Mouse (Mus musculus) limb, embryonic 13.5 days (tissue): ENCODE measurements around the gene Zfp607b. TPM values are rescaled to one million over a fixed set of nuclear protein-coding genes. Genes with fewer than 3 reads are reported as not detected.

Experiments used
- ATAC-seq: fragments of 200-750 bp; cut with Nextera tagmentation; 2 replicates; pipeline ENCODE4 v1.8.0; 2017; ENCODE audit warnings: low read depth, moderate number of reproducible peaks, moderate TSS enrichment; ENCODE audit not compliant: low FRiP score
- H3K27ac ChIP-seq: fragments of 300-500 bp; sonication (generic); 2 replicates; pipeline ENCODE4 v1.5.1; 2015; ENCODE audit warnings: inconsistent platforms, mild to moderate bottlenecking, moderate library complexity
- H3K27me3 ChIP-seq: fragments of 300-500 bp; sonication (generic); 2 replicates; pipeline ENCODE4 v1.6.1; 2015; ENCODE audit warnings: mild to moderate bottlenecking, inconsistent platforms
- H3K36me3 ChIP-seq: fragments of 300-500 bp; sonication (generic); 2 replicates; pipeline ENCODE4 v1.6.1; 2015; ENCODE audit warnings: inconsistent platforms, mild to moderate bottlenecking, moderate library complexity
- H3K4me1 ChIP-seq: fragments of 300-500 bp; sonication (generic); 2 replicates; pipeline ENCODE4 v1.6.1; 2015; ENCODE audit warnings: inconsistent platforms
- H3K4me2 ChIP-seq: fragments of 300-500 bp; sonication (generic); replicated peaks from 2 replicates; pipeline ENCODE4 v1.6.1; 2015; ENCODE audit warnings: inconsistent platforms, mild to moderate bottlenecking, moderate library complexity
- H3K4me3 ChIP-seq: fragments of 300-500 bp; sonication (generic); 2 replicates; pipeline ENCODE4 v1.5.1; 2015; ENCODE audit warnings: moderate library complexity, mild to moderate bottlenecking, inconsistent platforms
- H3K9ac ChIP-seq: fragments of 300-500 bp; sonication (generic); 2 replicates; pipeline ENCODE4 v1.6.1; 2015; ENCODE audit warnings: mild to moderate bottlenecking, inconsistent platforms
- H3K9me3 ChIP-seq: fragments of 300-500 bp; sonication (generic); 2 replicates; pipeline ENCODE4 v1.6.1; 2016; ENCODE audit warnings: inconsistent platforms
- WGBS: fragments of 180-500 bp; shearing (Covaris S2); methylation state at CpG from one replicate; pipeline ENCODE4 v1.1.7; 2015; 5-methylcytosine and 5-hydroxymethylcytosine counted together
- polyA plus RNA-seq: library from polyadenylated mRNA; unstranded; fragments of >200 nt; fragmentation: Nextera tagmentation; extraction: Ambion mirVana; gene quantifications from 2 replicates; pipeline ENCODE4 v1.2.1, GENCODE M21; 2015

Zfp607b gene
- 4.9 and 6.3 TPM in 2 replicates for polyA plus RNA-seq

DNA sequence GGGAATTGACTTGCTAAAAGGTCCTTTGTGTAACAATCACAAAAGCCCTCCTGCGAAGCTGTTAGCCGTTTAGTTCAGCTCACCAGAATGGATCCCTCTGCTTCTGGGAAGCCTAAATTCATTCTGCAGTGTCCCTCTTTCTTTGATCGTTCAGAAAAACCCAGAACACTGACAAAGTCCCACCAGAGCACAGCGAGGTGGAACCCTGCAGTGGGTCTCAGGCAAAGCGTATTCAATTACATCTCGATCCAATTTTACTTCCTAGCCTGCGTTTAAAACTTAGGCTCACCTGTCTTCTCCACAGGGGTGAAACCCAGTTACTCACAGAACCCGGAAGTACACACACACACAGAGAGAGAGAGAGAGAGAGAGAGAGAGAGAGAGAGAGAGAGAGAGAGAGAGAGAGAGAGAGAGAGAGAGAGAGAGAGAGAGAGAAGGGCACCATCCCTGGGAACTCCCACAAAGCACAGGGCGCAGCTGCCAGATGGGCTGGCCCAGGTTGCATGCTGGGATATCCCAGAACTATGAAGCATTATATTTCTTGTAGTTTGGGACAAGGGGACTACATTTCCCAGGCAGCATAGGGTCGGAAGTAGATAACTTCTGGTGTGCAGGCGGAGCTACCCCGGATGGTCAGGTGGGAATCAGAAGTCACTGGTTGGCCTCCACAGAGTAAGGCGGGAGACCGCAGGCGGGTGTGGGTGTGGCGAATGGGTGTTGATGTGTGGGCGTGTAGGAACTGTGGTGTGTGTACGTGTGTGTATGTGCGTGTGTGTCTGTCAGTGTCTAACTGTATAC, at the start of gene Zfp607b:
Zfp607b (plus strand) TSS at position 526 of the 798 bp plus-strand sequence.
- Histone ChIP-seq H3K4me2 (peak within 1 kb of the TSS; percentile 76), H3K4me1 (peaks cover 15% of the 10 kb centered on the region), H3K27ac (peak within 1 kb of the TSS; percentile 70; the same call in 1 of the 2 replicates), H3K9me3 (no peaks in the 10 kb centered on the region), H3K27me3 (no peaks in the 10 kb centered on the region), H3K36me3 (no peaks in the 10 kb centered on the region), H3K4me3 (peak within 1 kb of the TSS; percentile 55), H3K9ac (peak within 1 kb of the TSS; percentile 72)
- ATAC-seq = peak; percentile 100
- 1% methylated on average over 19 of the region's 19 CpGs for WGBS

DNA sequence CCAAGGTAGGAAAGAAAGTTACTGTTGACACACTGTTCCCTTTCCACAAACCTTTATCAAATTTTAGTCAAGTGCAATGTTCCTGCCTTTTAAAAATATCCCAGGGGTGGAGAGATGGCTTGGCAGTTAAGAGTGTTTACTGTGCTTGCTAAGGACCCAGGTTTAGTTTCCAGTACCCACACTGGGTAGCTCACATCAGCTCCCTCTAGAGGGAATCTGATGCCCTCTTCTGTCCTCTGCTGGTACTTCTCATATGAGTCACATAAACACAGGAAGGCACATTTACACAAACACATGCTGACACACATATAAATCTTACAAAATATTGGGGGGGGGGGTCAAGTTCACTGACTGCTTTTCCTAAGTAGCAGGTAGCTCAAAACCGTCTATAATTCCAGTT, 44.7 kb upstream of the Zfp607b start:
- H3K36me3 ChIP-seq = peaks cover 6% of the 10 kb centered on the region; the same call in 1 of the 2 replicates
- H3K4me1 ChIP-seq = no peaks in the 10 kb centered on the region
- no peaks in the 10 kb centered on the region for H3K9me3 ChIP-seq
- no peak overlapping the region for H3K4me2 ChIP-seq
- no peak for ATAC-seq
- H3K9ac ChIP-seq = no peak overlapping the region
- no peaks in the 10 kb centered on the region for H3K27me3 ChIP-seq
- 41% methylated on average over 1 of the region's 1 CpGs for WGBS
- no peak overlapping the region for H3K4me3 ChIP-seq
- H3K27ac ChIP-seq = no peak overlapping the region

DNA sequence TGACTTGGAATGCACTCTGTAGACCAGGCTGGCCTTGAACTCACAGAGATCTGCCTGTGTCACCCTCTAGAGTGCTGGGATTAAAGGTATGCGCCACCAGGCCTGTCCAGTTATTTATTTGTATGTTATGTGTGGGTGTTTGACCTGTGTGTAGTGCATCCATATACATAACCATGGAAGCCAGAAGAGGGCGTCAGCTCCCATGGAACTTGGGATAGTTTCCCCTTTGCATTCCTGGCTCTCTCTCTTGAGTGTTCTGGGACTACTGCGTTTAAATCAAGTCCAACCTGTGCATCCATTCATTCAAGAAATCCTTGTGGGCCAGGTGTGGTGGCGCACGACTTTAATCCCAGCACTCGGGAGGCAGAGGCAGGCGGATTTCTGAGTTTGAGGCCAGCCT, 42.6 kb upstream of the Zfp607b start:
- ATAC-seq = no peak
- Histone ChIP-seq H3K27ac (no peak overlapping the region), H3K27me3 (peaks cover 3% of the 10 kb centered on the region; the same call in 1 of the 2 replicates), H3K4me1 (no peaks in the 10 kb centered on the region), H3K4me3 (no peak overlapping the region), H3K9me3 (no peaks in the 10 kb centered on the region), H3K4me2 (no peak overlapping the region), H3K9ac (no peak overlapping the region), H3K36me3 (no peaks in the 10 kb centered on the region)
- WGBS = 81% methylated on average over 7 of the region's 7 CpGs

DNA sequence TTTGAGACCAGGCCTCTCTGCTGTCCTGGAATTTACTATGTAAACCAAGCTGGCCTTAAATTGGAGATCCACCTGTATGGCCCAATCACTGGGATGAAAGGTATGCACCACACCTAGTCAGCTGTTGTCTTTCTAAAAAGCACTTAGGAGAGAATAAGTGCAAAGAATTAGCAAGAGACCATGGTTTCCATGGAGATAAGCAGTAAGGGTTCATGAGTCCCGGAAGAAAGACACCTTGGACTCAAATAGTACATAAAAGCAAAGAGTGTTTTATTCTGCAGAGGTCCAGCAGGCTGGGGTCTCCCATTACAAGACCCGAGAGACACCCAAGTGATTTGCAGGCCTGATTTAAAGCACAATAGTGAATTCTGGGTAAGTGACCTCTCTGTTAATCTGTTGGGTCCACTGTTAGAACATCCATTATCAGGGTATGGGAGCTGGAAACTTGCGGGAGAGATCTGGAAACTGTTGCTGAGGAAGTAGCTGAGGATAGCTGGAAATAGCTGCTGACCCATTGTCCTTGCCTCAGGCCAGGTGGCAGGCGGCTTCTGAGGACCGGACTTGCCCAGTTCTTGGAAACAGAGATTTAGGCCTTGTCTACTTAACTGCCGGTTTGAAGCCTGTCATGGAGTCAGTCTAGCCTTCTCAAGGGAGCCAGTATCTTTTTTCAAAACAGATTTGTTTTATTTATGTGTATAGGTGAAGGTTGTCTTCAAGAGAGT, 41.7 kb upstream of the Zfp607b start:
- Histone ChIP-seq H3K9me3 (no peaks in the 10 kb centered on the region), H3K4me3 (no peak overlapping the region), H3K4me1 (no peaks in the 10 kb centered on the region), H3K9ac (no peak overlapping the region), H3K36me3 (no peaks in the 10 kb centered on the region), H3K27me3 (peaks cover 13% of the 10 kb centered on the region), H3K4me2 (no peak overlapping the region), H3K27ac (no peak overlapping the region)
- ATAC-seq = no peak
- WGBS = 78% methylated on average over 6 of the region's 6 CpGs

DNA sequence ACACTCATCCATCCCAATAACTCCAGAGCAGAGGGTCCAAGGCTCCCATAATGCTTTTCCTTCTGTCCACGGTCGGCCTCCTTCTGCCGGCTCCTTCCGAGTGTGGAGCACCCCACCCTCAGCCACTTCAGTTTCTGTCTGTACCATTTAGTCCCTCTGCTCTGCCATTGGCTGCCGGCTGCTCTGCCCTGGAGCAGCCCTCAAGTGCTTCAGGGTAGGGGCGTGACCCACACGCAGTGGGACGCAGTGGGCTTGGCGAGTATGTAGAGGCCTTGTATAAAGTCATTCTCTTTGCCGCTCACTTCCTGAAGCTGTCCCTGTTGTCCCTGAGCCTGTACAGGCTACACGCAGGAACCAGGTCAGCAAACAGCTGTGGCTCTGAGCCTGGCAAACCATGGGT, 39.4 kb upstream of the Zfp607b start:
- H3K27ac ChIP-seq = no peak overlapping the region
- peaks cover 8% of the 10 kb centered on the region for H3K4me1 ChIP-seq
- no peak overlapping the region for H3K9ac ChIP-seq
- no peak overlapping the region for H3K4me3 ChIP-seq
- no peaks in the 10 kb centered on the region for H3K36me3 ChIP-seq
- peaks cover 35% of the 10 kb centered on the region for H3K27me3 ChIP-seq
- H3K9me3 ChIP-seq = no peaks in the 10 kb centered on the region
- no peak for ATAC-seq
- WGBS = 88% methylated on average over 11 of the region's 11 CpGs
- H3K4me2 ChIP-seq = no peak overlapping the region

DNA sequence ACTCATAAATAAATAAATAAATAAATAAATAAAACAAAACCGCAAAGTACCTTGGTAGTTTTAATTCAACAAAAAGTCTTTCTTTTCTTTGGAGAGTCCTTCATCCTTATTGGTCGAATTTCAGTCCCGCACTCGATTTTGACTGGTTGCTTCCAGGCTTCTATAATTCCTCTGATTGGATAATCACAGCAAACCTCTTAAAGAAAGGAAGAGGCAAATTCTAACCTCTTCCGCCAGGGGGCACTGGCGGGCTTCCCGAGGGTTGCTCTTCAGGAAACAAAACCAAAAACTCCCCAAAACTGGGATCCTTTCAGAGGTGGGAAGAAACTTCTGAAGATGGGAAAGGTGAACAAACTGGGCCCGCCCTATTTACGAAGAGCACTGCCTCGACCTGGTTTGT, 38.2 kb upstream of the Zfp607b start:
- peaks cover 48% of the 10 kb centered on the region for H3K27me3 ChIP-seq
- ATAC-seq = no peak
- H3K9ac ChIP-seq = no peak overlapping the region
- no peak overlapping the region for H3K4me3 ChIP-seq
- no peaks in the 10 kb centered on the region for H3K9me3 ChIP-seq
- H3K4me2 ChIP-seq = no peak overlapping the region
- no peak overlapping the region for H3K27ac ChIP-seq
- WGBS = 6% methylated on average over 10 of the region's 10 CpGs
- H3K36me3 ChIP-seq = no peaks in the 10 kb centered on the region
- peaks cover 8% of the 10 kb centered on the region for H3K4me1 ChIP-seq

DNA sequence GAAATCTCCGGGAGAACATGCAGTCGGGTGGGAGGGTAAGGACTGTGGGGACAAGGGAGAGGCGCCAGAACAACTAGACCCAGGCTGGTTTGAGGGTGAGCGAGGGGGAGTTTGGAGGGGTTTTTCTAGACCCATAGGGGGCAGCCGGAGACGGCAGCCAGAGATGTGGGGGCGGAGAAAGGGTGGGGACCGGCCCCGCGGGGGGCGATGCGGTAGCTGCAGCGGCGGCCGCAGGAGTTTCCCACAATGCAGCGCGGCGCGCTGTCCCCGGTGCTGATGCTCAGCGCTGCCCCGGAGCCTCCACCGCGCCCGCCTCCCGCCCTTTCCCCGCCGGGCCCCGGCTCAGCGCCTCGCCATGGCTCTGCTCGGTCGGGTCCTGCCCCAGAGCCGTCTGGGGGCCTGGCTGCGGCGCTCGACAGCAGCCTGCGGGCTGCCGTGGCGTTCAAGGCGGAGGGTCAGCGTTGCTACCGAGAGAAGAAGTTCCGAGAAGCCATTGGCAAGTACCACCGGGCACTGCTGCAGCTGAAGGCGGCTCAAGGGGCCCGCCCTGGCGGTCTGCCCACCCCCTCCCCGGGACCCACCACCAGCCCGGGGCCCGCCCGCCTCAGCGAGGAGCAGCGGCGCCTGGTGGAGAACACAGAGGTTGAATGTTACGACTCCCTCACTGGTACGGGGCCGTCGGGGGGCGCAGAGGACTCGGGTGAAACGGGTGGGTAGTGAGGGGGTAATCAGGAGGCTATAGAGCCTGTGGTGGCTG, 35.3 kb upstream of the Zfp607b start, which contains the start of gene Ttc9b:
Ttc9b (plus strand) TSS at position 235 of the 757 bp plus-strand sequence.
- ATAC-seq = peak; percentile 70; the same call in 1 of the 2 replicates
- Histone ChIP-seq H3K27me3 (peaks cover 77% of the 10 kb centered on the region), H3K9ac (no peak within 1 kb of the TSS), H3K27ac (no peak within 1 kb of the TSS), H3K4me1 (peaks cover 8% of the 10 kb centered on the region), H3K4me3 (peak within 1 kb of the TSS; percentile 35), H3K36me3 (peaks cover 25% of the 10 kb centered on the region), H3K4me2 (peak within 1 kb of the TSS; percentile 63), H3K9me3 (no peaks in the 10 kb centered on the region)
- 4% methylated on average over 51 of the region's 62 CpGs for WGBS

DNA sequence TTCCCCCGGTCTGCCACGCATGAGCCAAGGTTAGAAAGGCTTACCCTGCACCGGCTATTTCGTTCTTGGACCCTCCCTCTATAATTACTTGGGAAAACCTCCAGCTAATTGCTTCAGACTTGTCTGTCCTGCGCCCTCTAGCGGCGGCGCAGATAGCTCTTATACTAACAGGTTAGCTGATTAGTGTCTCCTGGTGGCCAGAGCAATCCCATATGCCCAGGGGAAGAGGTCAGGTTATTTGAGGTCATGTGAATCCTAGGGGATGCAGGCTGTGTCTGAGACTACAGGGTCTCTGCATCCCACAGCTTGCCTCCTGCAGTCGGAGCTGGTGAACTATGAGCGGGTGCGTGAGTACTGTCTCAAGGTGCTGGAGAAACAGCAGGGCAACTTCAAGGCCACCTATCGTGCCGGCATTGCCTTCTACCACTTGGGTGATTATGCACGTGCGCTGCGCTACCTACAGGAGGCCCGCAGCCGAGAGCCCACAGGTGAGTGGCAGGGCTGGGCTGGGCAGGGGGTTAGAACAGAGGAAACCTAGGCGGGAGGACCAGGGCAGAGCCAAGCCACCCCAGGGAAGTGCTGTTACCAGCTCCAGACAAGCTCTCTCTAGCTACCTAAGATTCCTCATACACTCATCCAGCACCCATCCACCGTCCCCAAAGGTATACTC, 34.4 kb upstream of the Zfp607b start:
- H3K27ac ChIP-seq = no peak overlapping the region
- H3K4me3 ChIP-seq = 0 out of 2 replicates have a peak overlapping the region, but pooled peaks have one; percentile 35
- no peak overlapping the region for H3K4me2 ChIP-seq
- 64% methylated on average over 20 of the region's 20 CpGs for WGBS
- H3K36me3 ChIP-seq = peaks cover 34% of the 10 kb centered on the region
- peaks cover 8% of the 10 kb centered on the region for H3K4me1 ChIP-seq
- H3K9me3 ChIP-seq = no peaks in the 10 kb centered on the region
- no peak overlapping the region for H3K9ac ChIP-seq
- no peak for ATAC-seq
- H3K27me3 ChIP-seq = peaks cover 86% of the 10 kb centered on the region

DNA sequence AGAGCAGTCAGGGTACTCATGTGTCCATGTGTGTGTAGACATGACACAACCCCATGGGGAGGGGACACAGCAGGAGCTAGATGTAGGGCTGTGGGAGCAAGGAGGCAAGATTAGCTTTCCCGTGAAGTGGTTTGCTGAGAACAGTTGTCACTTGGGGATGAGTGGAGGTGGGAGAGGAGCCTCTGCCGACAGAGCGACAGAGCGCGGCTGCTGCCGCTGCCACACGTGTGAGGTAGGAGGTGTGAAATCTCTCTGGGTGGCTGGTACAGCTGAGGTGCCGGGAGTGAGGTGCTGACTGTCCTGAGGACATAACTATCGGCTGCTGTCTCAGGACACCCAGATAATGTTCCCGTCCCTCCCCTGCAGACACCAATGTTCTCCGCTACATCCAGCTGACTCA, 33.6 kb upstream of the Zfp607b start:
- Histone ChIP-seq H3K27me3 (peaks cover 87% of the 10 kb centered on the region), H3K9me3 (no peaks in the 10 kb centered on the region)

DNA sequence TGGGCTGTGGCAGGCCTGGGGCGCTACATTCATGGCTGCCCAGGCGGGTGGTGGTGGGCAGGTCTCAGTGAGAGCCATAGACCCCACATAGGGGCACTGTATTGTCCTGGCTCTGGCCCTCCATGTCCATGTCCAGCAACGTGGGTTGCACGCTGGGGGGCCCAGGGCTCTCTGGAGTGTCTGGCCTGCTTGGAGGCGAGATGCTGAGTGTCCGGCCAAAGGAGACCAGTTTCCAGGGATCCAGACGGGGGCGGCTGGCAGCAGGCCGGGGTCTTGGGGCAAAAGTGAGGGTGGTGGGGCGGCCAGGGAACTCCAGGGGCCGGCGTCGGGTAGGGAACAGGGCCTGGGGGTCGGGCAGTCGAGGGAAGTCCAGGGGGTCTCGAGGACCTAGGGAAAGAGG, 32.5 kb upstream of the Zfp607b start:
- peaks cover 46% of the 10 kb centered on the region for H3K36me3 ChIP-seq
- peaks cover 83% of the 10 kb centered on the region for H3K27me3 ChIP-seq
- no peaks in the 10 kb centered on the region for H3K9me3 ChIP-seq
- peaks cover 8% of the 10 kb centered on the region for H3K4me1 ChIP-seq
- 88% methylated on average over 16 of the region's 16 CpGs for whole genome bisulfite sequencing
- no peak overlapping the region for H3K9ac ChIP-seq
- ATAC-seq = no peak
- H3K4me3 ChIP-seq = no peak overlapping the region
- H3K4me2 ChIP-seq = no peak overlapping the region
- no peak overlapping the region for H3K27ac ChIP-seq

More for the DNA sequence above, 33.6 kb upstream of the Zfp607b start:
- no peak overlapping the region for H3K9ac ChIP-seq
- 35% methylated on average over 11 of the region's 11 CpGs for whole genome bisulfite sequencing
- no peak for ATAC-seq
- H3K36me3 ChIP-seq = peaks cover 36% of the 10 kb centered on the region
- peaks cover 8% of the 10 kb centered on the region for H3K4me1 ChIP-seq
- H3K4me3 ChIP-seq = no peak overlapping the region
- no peak overlapping the region for H3K4me2 ChIP-seq
- no peak overlapping the region for H3K27ac ChIP-seq

DNA sequence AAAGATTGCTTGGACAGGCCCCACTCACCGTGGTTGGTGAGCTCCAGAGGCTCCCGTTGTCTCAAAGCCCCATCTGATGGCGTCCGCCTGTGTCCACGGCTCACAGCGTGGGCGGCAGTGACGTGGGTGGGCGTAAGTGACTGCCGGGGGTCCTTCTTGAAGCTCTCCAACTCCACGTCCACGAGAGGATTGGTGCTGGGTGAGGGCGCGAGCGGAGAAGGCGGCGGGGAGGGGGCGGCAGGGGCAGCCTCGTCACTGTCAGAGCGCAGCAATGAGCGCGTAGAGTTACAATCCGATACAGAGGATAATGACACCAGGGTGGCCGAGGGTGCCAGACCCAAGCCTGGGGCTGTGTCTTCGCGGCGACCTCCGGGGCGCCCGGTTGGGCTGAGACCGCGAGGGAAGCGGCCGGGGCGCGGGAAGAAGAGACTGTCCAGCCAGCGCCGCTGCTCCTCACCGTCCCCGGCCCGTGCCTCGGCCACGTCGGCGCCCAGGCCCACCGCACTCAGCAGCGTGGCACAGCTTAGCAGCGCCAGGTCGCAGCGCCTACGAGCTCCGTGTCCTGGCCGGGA, 31.2 kb upstream of the Zfp607b start:
- Histone ChIP-seq H3K4me1 (peaks cover 8% of the 10 kb centered on the region), H3K4me3 (no peak overlapping the region), H3K9me3 (no peaks in the 10 kb centered on the region), H3K4me2 (no peak overlapping the region), H3K9ac (no peak overlapping the region), H3K27me3 (peaks cover 70% of the 10 kb centered on the region), H3K36me3 (peaks cover 56% of the 10 kb centered on the region), H3K27ac (no peak overlapping the region)
- WGBS = 24% methylated on average over 53 of the region's 53 CpGs
- no peak for ATAC-seq
